Mouse (Mus musculus): Measurements from ENCODE around the gene Espn.

DNA sequence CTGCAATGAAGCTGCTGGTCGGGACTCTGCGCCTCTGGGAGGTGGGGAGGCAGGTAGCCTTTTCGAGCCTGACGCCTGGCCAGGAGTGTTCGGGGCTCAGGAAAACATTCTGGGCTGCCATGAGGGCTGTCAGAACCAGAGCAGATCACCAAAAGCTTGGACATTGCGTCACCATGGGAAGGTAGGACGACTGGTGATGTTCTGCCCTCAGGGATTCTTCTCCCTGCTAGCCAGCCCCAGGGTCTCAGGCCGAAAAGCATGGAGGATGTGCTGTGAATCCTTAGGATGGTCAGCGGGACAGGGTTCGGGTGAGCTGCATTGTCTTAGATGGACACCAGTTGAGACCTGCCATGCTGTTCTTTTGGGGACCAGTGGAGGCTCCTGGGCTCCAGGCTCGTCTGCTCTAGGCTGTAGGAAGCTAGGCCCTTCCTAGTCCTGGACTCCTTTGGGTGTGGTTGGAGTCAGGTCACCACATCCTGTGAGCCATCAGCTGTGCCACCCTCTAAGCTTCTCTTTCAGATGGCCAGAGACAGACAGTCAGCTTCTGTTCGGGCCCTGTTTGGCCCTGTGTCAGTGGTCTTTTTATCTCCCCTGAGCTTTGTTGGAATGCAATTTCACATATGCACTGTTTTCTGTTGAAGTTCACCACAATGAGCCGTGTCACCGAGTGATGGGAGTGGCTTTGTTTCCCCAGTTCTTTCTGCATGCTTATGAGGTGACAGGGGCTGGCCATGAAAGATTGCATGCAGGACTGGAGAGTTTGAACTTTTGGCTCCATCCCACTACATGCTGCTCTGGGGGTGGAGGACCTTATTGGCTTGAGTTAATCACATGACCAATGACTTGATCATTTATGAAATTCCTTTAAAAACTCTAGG is 34.3 kb upstream of the Espn start:
- TF ChIP-seq CTCF (IDR thresholded peaks at IDR 0.05 in 2 of 3, conservative IDR thresholded peaks at IDR 0.05 in 1 of 3; ENCODE audit: control insufficient read depth in 1 of 3, insufficient read depth in 1 of 3, low read depth in 2 of 3, low read length in 3 of 3, poor library complexity in 1 of 3, severe bottlenecking in 1 of 3) (no peak), POLR2AphosphoS2 (IDR thresholded peaks at IDR 0.05; ENCODE audit: low read length) (no peak), ZNF384 (IDR thresholded peaks at IDR 0.05; ENCODE audit: low read depth, low read length) (no peak), MYC (IDR thresholded peaks at IDR 0.05; ENCODE audit: low read depth, low read length) (0 out of 2 replicates have a peak, but pooled peaks have one; percentile 35), E2F4 (IDR thresholded peaks at IDR 0.05; ENCODE audit: borderline replicate concordance, low read depth, low read length) (no peak), ZMIZ1 (IDR thresholded peaks at IDR 0.05; ENCODE audit: low read depth, low read length) (0 out of 2 replicates have a peak, but pooled peaks have one; percentile 46), MXI1 (IDR thresholded peaks at IDR 0.05; ENCODE audit: low read depth, low read length) (no peak), USF1 (IDR thresholded peaks at IDR 0.05; ENCODE audit: low read depth, low read length) (peak; percentile 75), GABPA (IDR thresholded peaks at IDR 0.05; ENCODE audit: low read depth, low read length) (no peak), MAFK (IDR thresholded peaks at IDR 0.05; ENCODE audit: borderline replicate concordance, low read depth, low read length) (no peak), CHD2 (IDR thresholded peaks at IDR 0.05; ENCODE audit: low read length) (no peak), ZC3H11A (IDR thresholded peaks at IDR 0.05; ENCODE audit: low read depth, low read length) (no peak), TCF12 (IDR thresholded peaks at IDR 0.05; ENCODE audit: low read depth, low read length) (no peak), POLR2A (IDR thresholded peaks at IDR 0.05; ENCODE audit: control insufficient read depth in 1 of 2, insufficient read depth in 1 of 2, low read depth in 1 of 2, low read length in 2 of 2, poor library complexity in 1 of 2) (no peak)

Data from MEL (cell line).